ENCODE assay signal across 41 mouse cellular contexts in genomic region chr10:58709021-58709420, GRCm38 (mm10). TPM values are rescaled to one million over a fixed set of nuclear protein-coding genes. Genes with fewer than 3 reads are reported as not detected.
"Had no signal": no experiment of that assay in that cellular context is flagged by ENCODE, and none has a peak within 500 bp of the region (broad histone marks: within the 10 kb centered on the region; RNA-seq: fewer than 3 reads in every experiment).

No protein-coding gene starts in this region.

- ATAC-seq: hindbrain, postnatal 0 days; intestine, embryonic 16.5 days; liver, postnatal 0 days had no signal

- H3K4me3 ChIP-seq: gastrocnemius, adult 2 months; heart, adult 2 months; heart, embryonic 13.5 days; heart, embryonic 15.5 days; hindbrain, embryonic 13.5 days; hindbrain, embryonic 15.5 days; kidney, embryonic 15.5 days; left cerebral cortex, adult 2 months; limb, embryonic 10.5 days; limb, embryonic 12.5 days; liver, embryonic 13.5 days; liver, embryonic 15.5 days had no signal

- H3K9ac ChIP-seq: heart, embryonic 13.5 days; heart, embryonic 15.5 days; hindbrain, embryonic 13.5 days; hindbrain, embryonic 15.5 days; kidney, embryonic 15.5 days; limb, embryonic 12.5 days; liver, embryonic 13.5 days; liver, embryonic 15.5 days; liver, postnatal 0 days had no signal

- H3K36me3 ChIP-seq: heart, embryonic 13.5 days; heart, embryonic 15.5 days; hindbrain, embryonic 13.5 days; hindbrain, embryonic 15.5 days; kidney, embryonic 15.5 days; limb, embryonic 10.5 days; limb, embryonic 12.5 days; liver, embryonic 13.5 days; liver, embryonic 15.5 days had no signal

- H3K27ac ChIP-seq: gastrocnemius, adult 2 months; heart, adult 2 months; heart, embryonic 13.5 days; heart, embryonic 15.5 days; hindbrain, embryonic 13.5 days; hindbrain, embryonic 15.5 days; hindbrain, postnatal 0 days; kidney, embryonic 15.5 days; kidney, postnatal 0 days; left cerebral cortex, adult 2 months; limb, embryonic 10.5 days; limb, embryonic 12.5 days; liver, embryonic 13.5 days; liver, embryonic 15.5 days had no signal

- H3K9me3 ChIP-seq: heart, embryonic 15.5 days; hindbrain, embryonic 13.5 days; hindbrain, embryonic 15.5 days; kidney, embryonic 15.5 days; limb, embryonic 10.5 days; liver, embryonic 13.5 days; liver, embryonic 15.5 days had no signal

- H3K4me2 ChIP-seq: heart, embryonic 11.5 days; heart, embryonic 13.5 days; heart, embryonic 15.5 days; hindbrain, embryonic 13.5 days; hindbrain, embryonic 15.5 days; kidney, embryonic 15.5 days; limb, embryonic 12.5 days; liver, embryonic 13.5 days; liver, embryonic 15.5 days had no signal

- DNase-seq: gastrocnemius, adult 2 months; gastrocnemius, postnatal 10 days; gastrocnemius, postnatal 25 days; heart, adult 2 months; heart, postnatal 14 days; heart, postnatal 36 days; kidney, adult 11 months; kidney, adult 2 months; kidney, adult 9 months; kidney, postnatal 14 days; kidney, postnatal 36 days; layer of hippocampus, adult 9-11 months; layer of hippocampus, postnatal 36 days; liver; liver, embryonic 13.5 days; liver, postnatal 0 days had no signal

- H3K27me3 ChIP-seq: heart, embryonic 13.5 days; heart, embryonic 15.5 days; hindbrain, embryonic 13.5 days; hindbrain, embryonic 15.5 days; kidney, embryonic 15.5 days; limb, embryonic 12.5 days; liver, embryonic 13.5 days; liver, embryonic 15.5 days had no signal

- H3K4me1 ChIP-seq: liver, embryonic 13.5 days; liver, embryonic 15.5 days had no signal

RNA-seq across cellular contexts. Expression of gene Gm17542, which starts 9.0 kb away (rescaled TPM):
- total RNA-seq: gastrocnemius, adult 2 months; gastrocnemius, postnatal 10 days; gastrocnemius, postnatal 25 days; gastrocnemius, postnatal 4 days; heart, adult 2 months; heart, postnatal 14 days; heart, postnatal 36 days; hematopoietic stem cell, adult 5-6 weeks; hindbrain, postnatal 0 days; layer of hippocampus, adult 18-20 months; layer of hippocampus, adult 8-10 months; layer of hippocampus, postnatal 14 days; layer of hippocampus, postnatal 36 days; left cerebral cortex, adult 2 months; left cerebral cortex, postnatal 14 days; left cerebral cortex, postnatal 36 days had no signal
- polyA plus RNA-seq: heart, adult 2 months; heart, embryonic 11.5 days; heart, embryonic 13.5 days; heart, embryonic 15.5 days; heart, postnatal 0 days; hindbrain, embryonic 11.5 days; hindbrain, embryonic 13.5 days; hindbrain, embryonic 15.5 days; hindbrain, postnatal 0 days; intestine, embryonic 14.5 days; intestine, embryonic 16.5 days; kidney, adult 2 months; kidney, embryonic 15.5 days; kidney, postnatal 0 days; large intestine, adult 2 months; limb, embryonic 10.5 days; limb, embryonic 12.5 days; limb, embryonic 14.5 days; liver, embryonic 13.5 days; liver, embryonic 15.5 days; liver, postnatal 0 days had no signal

RNA-seq across cellular contexts. Expression of gene Edar, which starts 33.6 kb away (rescaled TPM):
- total RNA-seq: layer of hippocampus, adult 18-20 months had no signal
- polyA plus RNA-seq: heart, postnatal 0 days; liver, embryonic 13.5 days; liver, embryonic 15.5 days had no signal
